In the genomic region with DNA sequence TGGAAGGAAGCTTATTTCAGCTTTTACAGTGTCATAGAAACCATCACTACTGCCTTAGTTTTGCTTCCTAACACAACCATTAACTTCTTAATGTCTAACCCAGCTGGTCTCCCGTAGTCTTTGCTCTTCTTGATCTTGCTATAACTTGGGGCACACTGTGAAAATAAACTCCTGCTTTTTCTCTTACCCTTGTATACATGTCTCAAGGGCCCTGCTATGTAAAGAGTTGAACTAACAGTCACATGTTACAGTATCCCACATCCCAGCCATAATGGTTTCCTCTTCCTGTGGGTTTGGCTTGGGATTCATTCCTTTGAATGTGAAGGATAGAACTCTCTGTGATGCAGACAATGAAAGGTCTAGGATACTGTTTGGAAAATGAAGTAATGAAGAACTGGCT, we compare ENCODE assay signal across 35 mouse cellular contexts.
"Had no signal": no experiment of that assay in that cellular context is flagged by ENCODE, and none has a peak within 500 bp of the region (broad histone marks: within the 10 kb centered on the region; RNA-seq: fewer than 3 reads in every experiment).

No protein-coding gene starts in this region.

- H3K4me1 ChIP-seq: heart, embryonic 10.5 days; heart, embryonic 12.5 days; heart, embryonic 13.5 days; heart, embryonic 15.5 days; hindbrain, embryonic 10.5 days; hindbrain, embryonic 12.5 days; hindbrain, embryonic 13.5 days; hindbrain, embryonic 15.5 days; intestine, embryonic 15.5 days; kidney, embryonic 15.5 days had no signal

- DNase-seq: heart, postnatal 10 days; heart, postnatal 14 days; heart, postnatal 36 days; heart, postnatal 4 days; kidney, adult 11 months; kidney, adult 18-20 months; kidney, adult 2 months; kidney, adult 8-10 months; kidney, adult 9 months; kidney, postnatal 10 days; kidney, postnatal 14 days; kidney, postnatal 25 days; kidney, postnatal 36 days; kidney, postnatal 4 days; layer of hippocampus, adult 9-11 months; layer of hippocampus, postnatal 36 days had no signal

- H3K27ac ChIP-seq: heart, embryonic 10.5 days; heart, embryonic 13.5 days; heart, embryonic 15.5 days; hindbrain, embryonic 10.5 days; hindbrain, embryonic 12.5 days; hindbrain, embryonic 13.5 days; hindbrain, embryonic 14.5 days; hindbrain, embryonic 15.5 days; hindbrain, postnatal 0 days; intestine, embryonic 15.5 days; kidney, embryonic 15.5 days; kidney, postnatal 0 days; layer of hippocampus, adult 2 months had no signal

- H3K36me3 ChIP-seq: heart, embryonic 10.5 days; heart, embryonic 12.5 days; heart, embryonic 13.5 days; heart, embryonic 15.5 days; hindbrain, embryonic 10.5 days; hindbrain, embryonic 12.5 days; hindbrain, embryonic 13.5 days; hindbrain, embryonic 15.5 days; intestine, embryonic 15.5 days; kidney, embryonic 15.5 days had no signal

- ATAC-seq: hindbrain, embryonic 16.5 days; hindbrain, postnatal 0 days; inflammation-experienced regulatory T-cells, adult 6 months; intestine, embryonic 15.5 days; intestine, embryonic 16.5 days; intestine, postnatal 0 days had no signal

- H3K9ac ChIP-seq: heart, embryonic 12.5 days; heart, embryonic 13.5 days; heart, embryonic 15.5 days; hindbrain, embryonic 12.5 days; hindbrain, embryonic 13.5 days; hindbrain, embryonic 14.5 days; hindbrain, embryonic 15.5 days; intestine, embryonic 15.5 days; kidney, embryonic 15.5 days had no signal

- H3K27me3 ChIP-seq: heart, embryonic 12.5 days; heart, embryonic 13.5 days; heart, embryonic 15.5 days; hindbrain, embryonic 12.5 days; hindbrain, embryonic 13.5 days; hindbrain, embryonic 15.5 days; intestine, embryonic 15.5 days; kidney, embryonic 15.5 days had no signal

- H3K9me3 ChIP-seq: heart, embryonic 10.5 days; heart, embryonic 12.5 days; heart, embryonic 15.5 days; hindbrain, embryonic 10.5 days; hindbrain, embryonic 13.5 days; hindbrain, embryonic 15.5 days; intestine, embryonic 15.5 days; kidney, embryonic 15.5 days had no signal

- H3K4me2 ChIP-seq: heart, embryonic 11.5 days; heart, embryonic 12.5 days; heart, embryonic 13.5 days; heart, embryonic 15.5 days; hindbrain, embryonic 12.5 days; hindbrain, embryonic 13.5 days; hindbrain, embryonic 14.5 days; hindbrain, embryonic 15.5 days; intestine, embryonic 15.5 days; kidney, embryonic 15.5 days had no signal

- H3K4me3 ChIP-seq: heart, embryonic 10.5 days; heart, embryonic 12.5 days; heart, embryonic 13.5 days; heart, embryonic 15.5 days; hindbrain, embryonic 10.5 days; hindbrain, embryonic 12.5 days; hindbrain, embryonic 13.5 days; hindbrain, embryonic 15.5 days; intestine, embryonic 15.5 days; kidney, embryonic 15.5 days; layer of hippocampus, adult 2 months had no signal
